Mouse (Mus musculus): ENCODE measurements around the gene Tmem251.

GRCm38 (mm10) chr12:102729855-102730797, 13.4 kb upstream of the Tmem251 start:
- no peak for TF ChIP-seq POLR2A (IDR thresholded peaks at IDR 0.05; ENCODE audit: low read depth, low read length)
- TF ChIP-seq CTCF (IDR thresholded peaks at IDR 0.05; ENCODE audit: extremely low read depth, insufficient read depth, insufficient read length, insufficient replicate concordance) = no peak

Data from spleen, adult 2 months (tissue).